Mouse (Mus musculus): ENCODE data around the gene Sh3rf1. TPM values are rescaled to one million over a fixed set of nuclear protein-coding genes. Genes with fewer than 3 reads are reported as not detected.

Sh3rf1 gene
- 15.8 and 19.4 TPM in 2 replicates for polyA plus RNA-seq (2012; rRNA removed)

DNA sequence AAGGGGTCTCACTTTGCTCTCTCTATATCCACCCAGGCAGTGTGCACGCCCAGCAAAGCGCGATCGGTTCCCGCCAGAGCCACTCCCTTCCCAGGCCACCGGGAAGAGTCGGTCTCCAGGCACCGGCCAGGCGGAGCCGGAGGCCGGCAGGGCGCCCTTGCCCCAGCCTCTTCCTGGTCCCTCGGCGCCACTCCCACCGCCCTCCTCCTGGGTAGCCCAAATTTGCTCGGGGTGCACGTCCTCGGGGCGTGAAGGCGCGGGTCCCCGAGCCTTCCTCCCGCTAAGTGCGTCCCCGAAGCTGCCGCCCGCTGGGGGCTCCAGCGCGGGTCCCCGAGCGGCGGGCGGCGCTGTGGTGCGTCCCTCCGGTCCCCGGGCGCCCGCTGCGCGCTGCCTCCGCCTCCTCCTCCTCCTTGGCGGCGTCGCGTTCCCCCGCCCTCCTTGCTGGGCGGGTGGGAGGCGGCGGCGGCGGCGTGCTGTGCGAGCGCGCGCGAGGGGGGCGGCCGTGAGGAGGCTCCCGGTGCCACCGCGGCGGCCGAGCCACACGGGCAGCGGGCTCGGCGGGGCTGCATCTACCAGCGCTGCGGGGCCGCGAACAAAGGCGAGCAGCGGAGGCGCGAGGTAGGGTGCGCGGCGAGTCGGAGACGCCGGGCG, at the start of gene Sh3rf1:
Gene Sh3rf1 (plus strand): TSS at position 144 of the 651 bp plus-strand sequence.
- DNase-seq (ENCODE audit: extremely low spot score in 1 of 2, low spot score in 1 of 2), result peak in 1 of 2 experiments; percentile 70

DNA sequence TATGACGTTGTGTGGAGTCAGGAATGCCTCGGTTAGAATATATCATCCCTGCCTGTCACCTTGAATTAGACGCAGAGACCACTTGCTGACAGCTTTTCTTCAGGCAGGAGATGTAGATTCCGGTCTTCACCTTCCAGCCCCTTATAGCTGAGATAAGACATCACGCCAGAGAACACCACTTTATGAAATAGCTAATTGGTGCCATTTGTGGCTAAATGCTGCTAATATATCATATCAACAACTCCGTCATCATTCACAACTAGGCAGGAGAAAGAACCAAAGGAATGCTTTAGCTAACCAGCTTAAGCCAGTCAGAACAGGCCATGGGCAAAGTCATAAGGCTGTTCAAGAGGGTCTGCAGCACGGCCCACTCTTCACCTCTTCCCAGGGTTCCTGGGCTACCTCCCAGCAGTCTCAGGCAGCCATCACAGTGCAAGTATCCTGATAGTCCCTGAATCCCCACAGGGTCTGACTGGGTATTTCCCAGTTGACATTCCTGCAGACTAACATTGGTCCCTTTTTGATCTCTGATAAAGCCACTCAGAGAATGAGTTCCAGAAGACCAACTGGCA, 49.7 kb upstream of the Sh3rf1 start:
- DNase-seq (ENCODE audit: extremely low spot score in 1 of 2, low spot score in 1 of 2), result no peak

DNA sequence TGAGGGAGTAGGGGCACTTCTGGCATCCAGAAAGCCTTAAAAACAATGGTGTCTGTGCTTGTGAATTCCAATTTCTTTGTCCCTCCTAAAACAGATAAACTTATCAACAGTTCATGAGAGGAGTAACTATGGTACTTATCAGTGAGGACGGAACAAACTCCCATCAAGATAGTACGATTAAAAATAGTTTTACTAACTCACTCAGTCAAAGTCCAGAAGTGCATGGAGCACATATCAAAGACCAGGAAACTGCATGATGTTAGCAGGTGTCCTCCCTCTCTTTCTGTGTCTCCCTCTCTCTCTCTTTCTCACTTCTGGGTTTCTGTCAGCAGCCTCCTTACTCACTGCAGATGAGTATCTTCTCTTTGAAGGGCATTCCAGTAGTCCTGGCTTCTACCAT, 47.8 kb upstream of the Sh3rf1 start:
- no peak for DNase-seq (ENCODE audit: extremely low spot score in 1 of 2, low spot score in 1 of 2)

DNA sequence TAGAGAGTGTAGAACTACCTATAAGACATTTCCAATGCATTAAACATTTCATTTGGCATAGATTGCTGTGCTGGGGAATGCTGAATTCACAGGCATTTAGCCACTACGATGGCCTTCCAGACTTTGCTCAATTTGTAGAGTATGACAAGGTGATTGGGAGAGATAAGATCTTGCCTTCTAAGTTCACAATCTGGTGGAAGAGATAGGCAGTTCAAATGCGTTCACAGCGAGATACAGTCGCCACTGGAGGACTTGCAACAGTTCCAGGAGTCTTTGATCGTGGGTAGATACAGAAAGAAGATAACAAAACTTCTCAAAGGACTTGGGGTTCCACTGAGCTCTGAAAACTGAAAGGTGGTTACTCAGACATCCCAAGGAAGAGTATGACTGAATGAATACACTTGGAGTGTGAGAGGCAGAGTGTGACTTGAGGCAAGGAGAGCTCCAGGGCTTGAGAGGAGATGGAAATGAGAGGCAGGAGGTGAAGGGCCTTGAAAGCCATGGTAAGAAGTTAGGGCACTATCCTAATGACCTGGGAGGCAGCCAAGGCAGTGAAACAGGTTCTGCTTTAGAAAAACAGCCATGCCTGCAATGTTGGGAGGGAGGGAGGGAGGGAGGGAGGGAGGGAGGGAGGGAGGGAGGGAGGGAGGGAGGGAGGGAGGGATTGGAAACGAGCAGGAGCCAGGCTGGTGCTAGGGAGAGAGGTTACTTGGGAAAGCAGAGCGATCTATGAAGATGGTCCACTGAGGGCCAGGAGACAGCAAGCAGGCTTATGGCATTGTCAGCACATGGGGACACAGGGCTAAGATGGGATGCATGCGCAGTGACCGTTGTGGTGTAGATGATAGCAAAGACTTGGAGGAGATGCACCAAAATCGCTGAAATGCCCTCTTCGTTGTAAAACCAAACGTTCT, 45.7 kb upstream of the Sh3rf1 start:
- no peak for DNase-seq (ENCODE audit: extremely low spot score in 1 of 2, low spot score in 1 of 2)

DNA sequence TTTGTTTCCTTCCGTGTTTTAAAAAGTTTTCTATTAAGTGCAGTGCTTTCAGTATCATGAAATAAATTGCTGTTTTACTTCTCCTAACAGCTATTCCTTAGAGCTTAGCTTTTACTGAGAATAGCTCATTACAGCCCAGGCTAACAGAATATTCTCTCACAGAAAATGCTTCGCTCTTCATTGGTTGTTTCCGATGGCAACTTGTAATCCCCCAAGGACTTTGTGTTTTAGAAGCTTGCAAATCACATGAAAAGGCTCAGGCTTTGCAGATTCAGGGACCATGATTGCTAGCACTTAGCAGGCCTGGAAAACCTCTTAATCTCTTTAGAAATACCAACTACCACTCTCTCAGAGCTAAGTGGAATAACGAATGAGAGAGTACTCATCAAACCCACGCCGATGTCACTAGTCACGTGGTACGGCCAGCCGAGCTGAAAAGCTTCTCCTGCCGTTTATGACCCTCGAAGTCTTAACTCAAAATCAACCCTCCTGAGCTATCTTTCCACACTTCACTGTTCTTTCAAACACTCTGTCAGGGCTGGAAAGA, 45.0 kb upstream of the Sh3rf1 start:
- peak in 1 of 2 experiments; percentile 9 for DNase-seq (ENCODE audit: extremely low spot score in 1 of 2, low spot score in 1 of 2)

DNA sequence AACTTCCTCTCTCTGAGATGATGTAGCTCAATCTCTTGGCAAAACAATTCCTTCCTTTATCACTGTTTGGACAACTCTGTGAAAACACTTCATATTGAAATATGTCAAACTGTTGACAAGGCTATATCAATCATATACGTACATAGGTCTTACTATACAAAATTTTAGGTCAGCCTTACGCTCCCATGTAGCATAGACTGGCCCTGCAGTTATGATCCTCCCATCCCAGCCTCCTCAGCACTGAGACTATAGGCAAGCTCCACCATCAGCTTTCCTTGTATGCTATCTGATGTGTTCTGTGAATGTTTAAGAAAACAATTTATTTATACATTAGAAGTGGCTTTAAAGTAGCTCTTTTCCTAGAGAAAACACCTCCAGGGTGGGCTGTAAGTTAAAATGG, 42.1 kb upstream of the Sh3rf1 start:
- no peak for DNase-seq (ENCODE audit: extremely low spot score in 1 of 2, low spot score in 1 of 2)

DNA sequence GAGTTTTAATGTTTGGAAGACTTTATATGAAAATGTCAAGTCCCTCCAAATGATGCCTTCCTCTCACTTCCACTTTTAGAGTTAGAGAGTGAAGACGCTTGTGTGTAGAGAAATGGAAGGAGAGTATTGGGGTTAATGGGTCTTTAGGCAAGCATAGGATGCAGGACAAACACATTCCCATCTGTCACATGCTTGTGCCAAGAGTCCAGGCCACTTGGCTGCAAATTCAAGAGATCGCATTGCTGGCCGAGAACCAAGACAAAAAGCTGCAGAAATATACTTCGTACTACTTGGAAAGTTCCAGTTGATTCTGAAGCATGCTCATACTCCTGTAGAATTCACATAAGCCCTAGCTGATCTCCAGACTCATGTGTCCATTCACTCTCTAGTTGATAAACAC, 41.7 kb upstream of the Sh3rf1 start:
- DNase-seq (ENCODE audit: extremely low spot score in 1 of 2, low spot score in 1 of 2), result no peak

DNA sequence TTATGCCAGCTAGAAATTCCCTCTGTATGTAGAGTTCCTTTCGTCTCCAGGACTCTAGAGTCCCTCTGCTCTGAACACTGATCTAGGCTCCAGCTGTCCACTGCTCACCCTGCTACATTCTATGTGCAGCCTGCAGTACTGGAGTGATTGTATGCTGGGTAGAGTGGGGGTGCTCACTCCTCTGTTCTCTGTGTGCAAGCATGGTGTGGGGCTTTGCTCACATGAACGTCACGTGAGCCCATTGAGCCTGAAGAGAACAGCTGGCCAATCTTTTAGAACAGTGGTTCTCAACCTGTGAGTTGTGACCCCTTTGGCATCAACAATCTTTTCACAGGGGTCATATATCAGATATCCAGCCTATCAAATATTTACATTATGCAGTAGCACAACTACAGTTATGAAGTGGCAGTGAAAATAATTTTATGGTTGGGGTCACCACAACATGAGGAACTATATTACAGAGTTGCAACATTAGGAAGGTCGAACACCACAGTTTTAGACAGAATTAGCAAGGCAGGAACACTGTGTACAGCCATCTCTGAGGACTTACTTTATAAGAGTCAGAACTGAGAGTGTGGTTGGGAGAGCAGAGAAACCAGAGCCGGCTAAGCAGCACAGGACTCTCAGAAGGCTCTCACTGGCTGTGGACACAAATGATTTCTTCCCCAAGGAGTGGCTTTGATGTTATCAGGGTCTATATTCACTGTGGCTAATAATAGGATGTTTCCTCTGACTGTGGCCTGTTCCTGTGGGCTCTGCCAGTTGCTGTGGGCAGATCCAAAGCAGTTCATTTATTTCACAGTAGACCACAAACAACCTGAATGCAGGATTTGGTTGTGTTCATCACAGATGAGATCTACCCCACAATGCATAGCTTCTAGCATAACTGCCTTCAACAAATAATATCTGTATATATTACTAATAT, 38.1 kb upstream of the Sh3rf1 start:
- no peak for DNase-seq (ENCODE audit: extremely low spot score in 1 of 2, low spot score in 1 of 2)

DNA sequence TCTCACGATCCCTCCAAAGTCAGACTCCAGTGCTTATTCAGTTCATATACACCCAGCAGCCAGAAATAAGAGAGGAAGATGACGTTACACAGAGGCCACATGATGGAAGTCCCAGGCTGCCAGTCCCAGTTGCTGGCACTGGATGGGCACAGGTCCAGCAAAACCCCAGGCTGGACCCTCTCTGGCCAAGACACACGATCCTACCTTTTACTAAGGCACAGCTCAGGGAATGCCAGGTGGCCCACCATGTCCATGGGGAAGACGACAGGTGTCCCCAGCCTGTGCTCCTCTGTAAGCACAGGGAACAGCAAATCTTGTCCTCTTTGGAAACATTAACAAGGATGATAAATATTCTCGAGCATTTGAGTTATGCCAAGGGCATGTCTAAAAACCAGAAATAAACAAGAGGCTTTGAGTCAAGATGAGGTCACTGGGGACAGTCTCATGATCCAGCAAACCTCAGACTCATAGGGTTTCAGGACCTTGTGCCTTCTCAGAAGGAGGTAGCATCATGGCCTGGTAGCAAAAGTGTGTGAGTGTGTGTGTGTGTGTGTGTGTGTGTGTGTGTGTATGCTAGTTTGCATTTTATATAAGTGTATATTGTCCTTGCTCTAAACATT, 29.3 kb upstream of the Sh3rf1 start:
- no peak for DNase-seq (ENCODE audit: extremely low spot score in 1 of 2, low spot score in 1 of 2)

DNA sequence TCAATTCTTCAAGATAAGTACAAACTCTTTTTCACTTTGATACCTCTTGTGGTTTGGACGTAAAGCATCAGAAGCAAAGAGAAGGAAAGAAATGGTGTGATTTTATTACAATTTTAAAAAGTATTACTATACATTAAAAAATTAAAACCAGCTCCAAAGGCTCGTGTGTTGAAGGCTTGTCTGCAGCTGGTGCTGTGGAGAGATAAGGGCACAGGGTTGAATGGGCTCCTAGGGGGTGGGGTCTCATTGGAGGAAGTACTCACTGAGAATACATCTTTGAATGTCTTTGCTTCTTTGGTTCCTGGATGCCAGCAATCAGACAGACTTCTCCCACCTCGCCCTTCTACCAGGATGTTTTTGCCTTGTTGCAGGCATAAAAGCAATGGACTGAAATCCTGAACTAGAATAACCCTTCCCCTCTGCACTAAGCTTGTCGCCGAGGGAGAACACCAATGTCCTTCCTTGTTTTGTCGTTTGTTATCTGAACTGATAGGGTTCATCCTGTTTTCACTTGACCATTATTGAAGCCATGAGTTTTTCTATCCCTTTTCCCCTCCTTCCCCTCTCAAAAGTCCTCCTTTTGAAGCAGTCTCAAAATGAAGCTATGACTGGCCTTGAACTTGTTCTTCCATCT, 23.3 kb upstream of the Sh3rf1 start:
- no peak for DNase-seq (ENCODE audit: extremely low spot score in 1 of 2, low spot score in 1 of 2)

DNA sequence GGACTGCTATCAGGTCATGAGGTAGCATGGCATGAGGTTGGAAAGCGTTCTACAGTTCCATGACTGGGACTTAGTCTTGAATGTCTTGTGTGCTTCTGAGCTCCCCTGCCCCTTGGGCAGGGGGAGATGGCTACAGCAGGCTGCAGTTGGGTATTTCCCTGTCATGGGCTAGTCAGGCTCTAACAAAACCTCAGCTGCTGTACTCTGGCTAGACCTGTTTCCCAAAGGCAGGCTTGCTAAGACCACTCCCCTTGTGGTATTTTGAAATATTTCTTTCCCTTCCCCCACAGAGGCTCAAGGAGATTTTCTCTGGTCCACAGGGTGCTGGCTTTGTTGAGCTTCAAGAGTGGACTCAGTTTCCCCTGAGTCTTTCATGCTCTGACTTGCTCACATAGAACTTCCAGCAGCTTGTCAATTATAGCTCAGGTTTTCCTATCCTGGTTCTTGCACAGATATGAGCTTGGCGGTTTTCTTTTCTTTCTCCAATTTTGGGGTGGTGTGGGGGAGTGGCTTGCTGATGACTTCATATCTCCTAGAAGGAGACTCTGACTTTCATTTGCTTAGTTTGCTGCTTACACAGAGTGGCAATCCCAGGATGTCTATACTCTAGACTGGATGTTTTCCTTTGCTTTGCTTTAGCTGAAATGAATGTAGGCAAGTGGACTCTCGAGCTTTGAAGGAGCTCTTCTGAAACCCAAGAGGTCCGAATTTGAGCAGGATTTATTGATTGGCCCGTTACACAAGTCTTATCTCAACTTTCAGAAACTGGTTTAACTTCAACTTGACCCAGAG, 20.4 kb upstream of the Sh3rf1 start:
- no peak for DNase-seq (ENCODE audit: extremely low spot score in 1 of 2, low spot score in 1 of 2)

DNA sequence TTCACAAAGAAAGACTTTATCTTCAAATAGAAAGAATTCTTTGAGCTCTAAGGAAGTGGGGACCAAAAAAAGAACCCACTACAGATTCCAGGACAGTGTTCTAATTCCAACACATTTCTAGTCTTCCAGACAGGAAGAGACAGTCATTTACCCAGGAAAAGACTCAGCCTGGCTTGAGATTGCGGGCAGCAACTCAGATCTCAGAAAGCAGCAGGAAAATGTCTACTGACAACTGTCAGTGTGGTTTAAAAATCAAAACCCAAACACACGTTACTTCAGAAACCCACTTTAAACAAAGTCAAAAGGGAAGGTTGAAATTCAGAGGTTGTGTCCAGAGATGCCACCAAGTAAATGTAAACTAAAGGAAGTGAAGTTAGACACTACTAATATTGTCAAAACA, 16.8 kb upstream of the Sh3rf1 start:
- no peak for DNase-seq (ENCODE audit: extremely low spot score in 1 of 2, low spot score in 1 of 2)

DNA sequence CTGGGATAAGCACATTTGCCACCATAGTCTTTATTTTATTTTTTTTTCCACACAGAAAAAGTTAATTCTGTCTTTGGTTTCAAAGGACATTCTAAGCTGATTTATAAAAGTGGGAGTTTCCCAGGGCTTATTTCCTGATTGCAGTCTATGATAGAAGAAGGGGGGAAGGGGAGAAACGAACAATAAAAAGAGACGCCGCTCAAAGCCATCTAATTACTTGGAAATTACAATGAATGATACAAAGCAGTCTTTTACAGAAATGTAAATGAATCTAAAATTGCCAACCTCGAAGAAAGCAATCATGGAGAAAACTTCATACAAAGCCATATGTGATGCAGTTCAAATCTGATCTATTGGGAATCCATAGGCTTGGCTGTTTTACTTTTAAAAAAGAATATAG, 16.0 kb upstream of the Sh3rf1 start:
- no peak for DNase-seq (ENCODE audit: extremely low spot score in 1 of 2, low spot score in 1 of 2)

DNA sequence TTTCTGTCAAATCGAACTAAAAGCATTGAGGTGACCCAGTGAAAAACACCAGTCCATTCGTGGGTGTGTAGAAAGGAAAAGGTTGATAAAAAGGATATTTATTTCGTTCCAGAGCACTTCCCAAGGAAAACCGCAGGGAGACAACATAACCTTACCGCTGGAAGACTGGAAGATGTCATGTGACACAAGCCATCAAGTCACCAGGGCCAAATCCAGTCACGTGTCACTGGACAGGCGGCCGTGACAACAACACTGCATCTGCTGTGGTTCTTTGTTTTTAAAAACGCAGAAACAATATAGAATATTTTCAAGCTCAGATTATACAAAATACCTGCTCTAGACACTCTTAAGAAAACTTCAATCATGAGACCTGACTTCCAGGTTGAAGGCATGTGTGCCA, 15.0 kb upstream of the Sh3rf1 start:
- DNase-seq (ENCODE audit: extremely low spot score in 1 of 2, low spot score in 1 of 2), result no peak

DNA sequence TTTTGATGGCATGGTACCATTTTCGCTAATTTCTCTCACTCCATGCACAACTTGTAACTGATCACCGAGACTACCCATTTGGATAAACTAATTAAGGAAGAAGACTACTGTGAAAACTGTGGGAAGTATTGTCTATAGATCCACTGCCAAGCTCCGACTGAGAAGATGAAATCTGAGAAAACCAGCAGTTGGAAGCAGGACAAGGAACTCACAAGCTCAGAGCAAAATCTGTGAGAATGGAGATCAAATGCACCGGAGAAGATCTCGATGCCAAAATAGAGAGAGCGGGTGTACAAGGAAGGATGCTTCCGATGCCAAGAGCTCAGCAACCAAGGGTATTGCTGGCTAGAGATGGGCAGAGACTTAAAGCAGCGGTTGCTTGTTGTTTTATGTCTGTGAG, 12.8 kb upstream of the Sh3rf1 start:
- peak; percentile 46 to 69 for DNase-seq (ENCODE audit: extremely low spot score in 1 of 2, low spot score in 1 of 2)

DNA sequence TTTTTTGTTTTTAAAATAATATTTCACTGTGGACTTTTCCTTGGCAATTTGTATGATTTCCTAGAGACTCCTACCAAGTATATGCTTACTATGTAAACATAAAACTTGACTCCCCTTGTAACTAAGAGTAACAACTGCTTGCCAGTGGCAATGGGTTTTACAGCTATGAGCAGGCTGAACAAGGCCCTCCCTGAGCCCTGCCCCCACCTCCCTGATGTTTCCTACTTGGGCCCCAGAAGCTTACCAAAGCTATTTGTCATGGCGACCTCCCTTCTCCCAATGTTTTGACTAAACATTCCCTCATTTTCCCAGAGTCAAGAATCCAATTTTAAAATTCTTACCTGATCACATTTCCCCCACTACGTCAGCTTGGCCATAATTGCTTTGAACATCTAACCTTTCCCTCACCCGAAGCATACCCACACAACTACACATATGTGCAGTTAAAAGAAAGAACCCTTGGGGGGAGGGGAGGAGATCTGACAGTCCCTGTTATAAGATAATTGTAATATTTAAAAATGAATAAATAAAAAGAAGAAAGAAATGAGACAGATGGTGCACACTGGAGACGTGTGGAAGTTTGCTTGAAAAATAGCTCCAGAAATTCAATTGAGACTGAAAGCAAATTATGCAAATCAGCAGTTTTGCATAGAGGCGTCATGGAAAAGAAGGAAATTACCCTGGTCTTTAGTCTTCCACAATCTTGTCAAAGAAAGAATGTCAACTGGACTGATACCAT, 8.4 kb upstream of the Sh3rf1 start:
- DNase-seq (ENCODE audit: extremely low spot score in 1 of 2, low spot score in 1 of 2), result no peak

DNA sequence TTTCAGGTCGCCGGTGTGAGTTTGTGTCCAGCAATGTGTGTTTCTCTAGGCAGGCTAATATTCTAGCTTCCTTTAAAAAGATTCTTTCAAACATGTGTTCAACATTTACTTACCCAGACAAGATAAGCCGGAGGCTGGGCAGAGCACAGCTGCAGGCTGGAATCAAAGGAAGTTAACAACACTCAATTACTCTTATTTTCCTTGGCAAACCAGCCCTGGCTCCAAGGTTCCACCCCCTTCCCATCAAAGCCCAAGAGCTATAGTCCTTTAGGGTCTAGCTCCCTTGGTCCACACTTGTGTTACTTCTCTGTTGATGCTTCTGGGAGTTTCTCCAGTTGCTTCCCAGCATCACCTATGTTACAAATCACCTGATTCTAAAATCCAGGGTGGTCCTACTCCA, 6.7 kb upstream of the Sh3rf1 start:
- DNase-seq (ENCODE audit: extremely low spot score in 1 of 2, low spot score in 1 of 2), result no peak

DNA sequence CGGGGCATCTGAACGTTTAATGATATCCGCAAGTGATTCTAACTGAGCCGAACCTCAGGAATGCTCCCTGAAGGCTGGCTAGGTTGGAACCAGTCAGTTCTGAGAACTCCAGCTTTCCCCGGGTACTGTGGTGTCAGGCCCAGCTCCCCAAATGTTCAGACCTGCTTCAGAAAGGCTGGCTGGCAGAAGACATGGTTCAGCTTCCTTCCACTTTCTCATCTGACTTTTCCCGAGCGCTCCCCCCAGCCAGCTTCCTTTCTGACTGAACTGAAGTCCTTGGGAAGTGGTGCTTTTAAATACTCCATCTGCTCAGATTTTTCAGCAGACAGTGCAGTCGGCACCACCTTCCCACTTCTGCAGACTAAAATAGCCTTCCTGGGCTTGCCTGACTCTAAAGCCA, 6.2 kb upstream of the Sh3rf1 start:
- peak; percentile 81 to 82 for DNase-seq (ENCODE audit: extremely low spot score in 1 of 2, low spot score in 1 of 2)

Measured in frontal cortex, adult 2 months (tissue).